Mouse (Mus musculus) heart, adult 2 months (tissue): ENCODE measurements around the gene Rhbdf2.

Experiments used
- CTCF ChIP-seq: fragments of 200-600 bp; IDR thresholded peaks from 2 replicates; pipeline ENCODE4 v1.8.1; 2022; ENCODE audit warnings: antibody characterized with exemption, mild to moderate bottlenecking, moderate library complexity
- EP300 ChIP-seq: fragments of 200-500 bp; IDR thresholded peaks from 2 replicates; pipeline ENCODE4 v1.6.1; 2011; ENCODE audit warnings: low read depth, low read length, control low read depth; ENCODE audit not compliant: insufficient read depth
- POLR2A ChIP-seq: fragments of 200-500 bp; IDR thresholded peaks from 2 replicates; pipeline ENCODE4 v1.6.1; 2011; ENCODE audit warnings: mild to moderate bottlenecking, low read depth, low read length, control low read depth; ENCODE audit not compliant: insufficient read depth

- TF ChIP-seq POLR2A (no peak), CTCF (no peak), EP300 (no peak)
Measured at GRCm38 (mm10) chr11:116673410-116673809, 46.6 kb upstream of the Rhbdf2 start.
